Mouse (Mus musculus) kidney, postnatal 25 days (tissue): ENCODE results near the gene Ints1.
"Not testable (repeated sequence)": the region's sequence is repeated elsewhere in the genome, so short reads cannot be mapped to it uniquely, and the experiment has no call there.

Experiments
- DNase-seq, 2 experiments: peaks; one replicate each; pipeline ENCODE4 v3.0.0; 2021; ENCODE audit warnings: mixed read lengths in 2 of 2

Gene Ints1

DNA sequence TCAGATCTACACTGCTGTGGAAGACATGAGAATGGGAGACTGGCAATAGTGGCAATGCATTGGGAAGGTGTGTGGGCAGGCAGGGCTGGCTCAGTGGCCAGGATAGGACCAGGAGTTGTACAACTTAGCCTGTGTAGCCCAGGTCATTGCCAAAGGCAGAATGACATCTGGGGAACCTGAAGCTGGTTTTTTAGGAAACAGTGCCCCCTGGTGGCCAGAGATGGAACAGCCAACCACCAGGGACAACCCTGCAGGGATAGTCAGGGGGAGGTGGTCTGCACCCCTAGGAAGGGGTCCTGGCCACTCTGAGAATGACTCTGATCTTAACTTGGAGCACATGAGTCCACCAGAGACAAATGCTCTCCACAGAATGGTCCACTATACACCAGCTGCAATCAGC lies 24.9 kb downstream of the Ints1 start:
- DNase-seq: peak; percentile 71

DNA sequence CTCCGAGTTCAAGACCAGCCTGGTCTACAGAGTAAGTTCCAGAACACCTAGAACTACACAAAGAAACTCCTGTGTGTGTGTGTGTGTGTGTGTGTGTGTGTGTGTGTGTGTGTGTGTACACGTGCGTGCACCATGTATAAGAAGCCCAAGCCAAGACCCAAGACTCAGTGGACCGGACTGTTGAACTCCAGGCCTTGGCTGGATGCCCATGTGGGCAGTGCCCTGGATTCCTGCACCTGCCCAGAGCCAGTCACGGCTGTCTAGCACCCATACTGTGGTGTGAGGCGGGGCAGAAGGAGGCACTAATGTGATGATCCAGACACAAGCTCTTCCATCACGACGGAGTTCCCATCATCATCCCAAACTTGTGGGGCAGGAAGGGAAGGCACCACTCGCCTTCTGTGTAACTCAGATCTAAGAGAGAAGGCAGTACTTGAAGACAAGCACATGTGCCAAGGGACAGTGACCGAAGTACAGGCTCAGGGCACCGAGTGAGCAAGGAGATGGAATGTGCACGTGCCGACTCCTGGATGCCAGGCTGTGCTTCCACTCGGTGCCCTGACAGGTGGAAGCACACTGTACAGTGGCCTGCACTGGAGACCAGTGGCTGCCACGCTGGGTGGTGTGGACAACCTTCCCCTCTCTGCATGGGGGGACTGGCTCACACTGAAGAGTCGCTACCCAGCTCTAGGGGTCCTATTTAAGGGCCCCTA lies 25.9 kb downstream of the Ints1 start:
- peak; percentile 84 to 93 for DNase-seq

DNA sequence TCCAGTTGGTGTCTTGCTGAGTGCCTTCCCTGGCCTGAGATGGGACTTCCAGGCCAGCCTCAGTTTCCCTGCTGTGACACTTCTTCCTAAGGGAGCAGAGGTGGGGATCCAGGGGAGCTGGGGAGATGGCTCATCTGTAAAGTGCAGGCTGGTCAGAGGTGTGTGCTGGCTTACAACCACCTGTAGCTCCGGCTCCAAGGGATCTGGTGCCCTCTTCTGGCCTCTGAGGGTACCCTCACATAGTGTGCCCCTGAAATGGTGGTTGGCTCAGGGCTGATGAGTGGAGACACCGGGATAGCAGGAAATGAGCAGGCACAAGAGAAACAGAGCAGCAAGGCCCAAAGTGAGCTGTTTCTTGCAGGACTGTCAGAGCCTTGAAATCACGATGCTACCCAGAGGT lies 29.7 kb downstream of the Ints1 start:
- DNase-seq: peak; percentile 82 to 84

DNA sequence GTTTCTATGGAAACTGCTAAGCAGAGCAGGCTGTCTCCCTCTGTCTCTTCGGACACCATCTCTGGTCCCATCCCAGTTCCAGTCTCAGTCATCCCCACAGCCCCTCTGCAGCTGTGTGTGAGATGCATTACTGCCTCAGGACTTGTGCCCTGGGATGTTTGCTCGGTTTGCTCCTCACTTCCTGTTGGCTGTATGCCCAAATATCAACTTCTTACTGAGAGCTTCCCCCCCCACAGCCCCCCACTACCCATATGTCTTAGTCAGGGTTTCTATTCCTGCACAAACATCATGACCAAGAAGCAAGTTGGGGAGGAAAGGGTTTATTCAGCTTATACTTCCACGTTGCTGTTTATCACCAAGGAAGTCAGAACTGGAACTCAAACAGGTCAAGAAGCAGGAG lies 32.8 kb downstream of the Ints1 start:
- DNase-seq: not testable (repeated sequence)

DNA sequence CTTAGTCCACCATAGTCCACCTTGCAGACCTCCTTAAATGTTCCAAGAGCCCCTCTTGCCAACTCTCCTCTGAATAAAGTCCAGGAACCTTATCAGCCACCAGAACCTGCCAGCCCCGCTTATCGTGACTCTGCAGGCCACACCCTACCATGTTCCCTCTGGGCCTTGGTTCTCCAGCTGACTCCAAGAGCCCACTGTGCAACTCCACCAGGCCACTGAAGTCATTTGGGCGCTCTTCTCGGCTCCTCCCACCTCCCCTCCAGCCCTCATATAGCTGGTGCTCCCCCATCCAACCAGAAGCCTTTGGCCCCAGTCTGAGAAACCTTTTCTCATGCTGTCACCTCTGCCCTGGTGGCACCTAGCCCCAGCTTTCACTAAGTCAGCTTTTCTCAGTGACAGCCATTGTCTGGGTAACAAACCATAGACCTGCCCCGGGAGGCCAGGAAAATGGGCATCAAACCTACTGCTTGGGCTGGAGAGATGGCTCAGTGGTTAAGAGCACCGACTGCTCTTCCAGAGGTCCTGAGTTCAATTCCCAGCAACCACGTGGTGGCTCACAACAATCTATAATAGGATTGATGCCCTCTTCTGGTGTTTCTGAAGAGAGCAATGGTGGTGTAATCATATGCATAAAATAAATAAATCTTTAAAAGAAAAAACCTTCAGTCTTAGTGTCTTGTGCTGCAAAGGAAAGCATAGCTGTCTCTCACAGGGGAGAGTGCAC lies 36.7 kb downstream of the Ints1 start:
- no peak for DNase-seq

DNA sequence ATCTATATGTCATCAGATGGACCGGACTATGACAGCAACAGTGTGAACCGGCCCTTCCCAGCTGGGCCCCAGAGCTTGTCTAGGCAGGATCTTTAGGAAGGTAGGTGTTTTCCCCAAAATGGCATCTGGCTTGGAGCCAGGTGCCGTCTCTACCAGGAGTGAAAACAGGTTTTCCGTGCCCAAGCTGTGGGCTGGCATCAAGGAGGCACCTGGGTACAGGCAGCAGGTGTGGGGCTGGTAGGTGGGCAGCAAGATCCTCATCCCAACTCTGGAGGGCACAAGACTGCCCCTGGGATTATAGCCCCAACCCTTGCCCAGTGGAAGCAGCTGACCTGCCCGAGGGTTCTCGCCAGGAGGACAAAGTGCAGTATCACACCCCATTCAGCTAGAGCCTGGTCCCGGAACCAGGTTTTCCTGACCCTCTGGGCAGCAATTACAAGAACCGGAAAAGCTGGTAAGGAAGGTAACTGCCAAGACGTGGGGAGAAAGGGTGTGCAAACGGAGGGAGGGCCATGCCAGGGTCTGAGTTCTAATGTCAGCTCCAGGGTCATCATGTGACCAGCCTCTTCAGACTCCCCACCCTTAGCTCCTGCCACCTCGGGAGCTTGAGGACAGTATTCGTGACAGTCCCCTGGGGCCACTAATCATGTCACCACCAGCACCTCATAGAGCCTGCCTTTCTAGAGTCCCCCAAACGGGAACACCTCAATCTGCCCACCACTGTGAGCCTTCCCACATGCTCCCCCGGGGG lies 37.5 kb downstream of the Ints1 start:
- peak; percentile 72 to 90 for DNase-seq

DNA sequence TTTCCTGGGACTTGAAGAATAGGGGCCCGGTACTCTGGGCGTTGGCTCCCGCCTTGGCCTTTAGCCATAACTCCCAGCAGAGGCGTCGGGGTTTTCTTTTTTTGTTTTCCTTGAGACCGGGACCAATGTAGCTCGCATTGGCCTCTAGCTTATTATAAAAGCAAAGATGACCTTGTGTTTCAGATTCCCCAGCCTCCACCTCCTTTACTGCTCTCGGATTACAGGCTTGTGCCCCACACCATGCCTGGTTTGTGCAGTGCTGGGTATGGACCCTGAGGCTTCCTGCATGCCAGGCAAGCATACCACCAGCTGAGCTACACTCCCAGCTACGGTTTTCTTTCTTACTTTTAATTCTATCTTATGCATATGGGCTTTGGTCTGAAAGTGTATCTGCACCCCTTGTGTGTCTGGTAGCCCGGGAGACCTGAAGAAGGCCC lies 39.0 kb downstream of the Ints1 start:
- DNase-seq: no peak

DNA sequence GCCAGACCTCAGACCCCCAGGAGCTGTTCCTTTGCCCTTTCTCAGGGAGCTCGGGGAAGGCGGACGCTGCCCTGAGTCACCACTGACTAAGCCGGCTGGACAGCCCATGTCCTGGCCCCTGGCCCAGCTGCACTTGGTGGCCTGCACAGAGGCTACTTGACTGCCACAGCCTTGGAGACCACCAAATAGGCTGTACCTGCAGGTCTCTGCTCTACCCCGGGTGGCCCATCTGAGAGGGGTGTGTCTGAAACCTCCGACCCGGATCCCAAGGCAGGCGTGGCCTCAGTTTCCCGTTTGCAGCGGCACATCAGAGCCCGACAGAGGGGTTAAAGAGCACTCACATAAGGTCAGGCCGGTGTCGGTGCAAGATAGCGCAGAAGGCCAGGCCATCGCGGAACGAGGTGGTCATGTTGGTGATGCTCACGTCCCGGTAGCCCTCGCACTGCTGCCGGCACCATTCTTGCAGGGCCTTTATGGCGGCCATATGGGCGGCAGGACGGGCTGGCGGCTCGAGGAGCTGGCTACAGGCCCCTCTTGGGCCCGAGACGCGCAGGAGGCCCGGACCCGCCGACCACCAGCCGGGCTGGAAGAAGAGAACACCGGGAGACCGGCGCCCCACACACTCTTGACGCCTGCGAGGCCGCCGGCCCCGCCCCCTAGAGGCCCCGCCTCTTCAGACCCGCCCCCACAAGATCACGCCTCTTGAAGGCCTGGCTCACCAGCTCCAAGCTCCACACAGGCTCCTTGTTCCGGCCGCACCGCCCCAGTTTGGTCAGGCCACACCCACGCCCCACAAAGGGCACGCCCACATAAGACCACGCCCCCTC lies 39.6 kb downstream of the Ints1 start, which contains the start of gene Micall2:
Micall2 (minus strand) TSS at position 660 of the 827 bp plus-strand sequence.
- DNase-seq: peak; percentile 97 to 98

DNA sequence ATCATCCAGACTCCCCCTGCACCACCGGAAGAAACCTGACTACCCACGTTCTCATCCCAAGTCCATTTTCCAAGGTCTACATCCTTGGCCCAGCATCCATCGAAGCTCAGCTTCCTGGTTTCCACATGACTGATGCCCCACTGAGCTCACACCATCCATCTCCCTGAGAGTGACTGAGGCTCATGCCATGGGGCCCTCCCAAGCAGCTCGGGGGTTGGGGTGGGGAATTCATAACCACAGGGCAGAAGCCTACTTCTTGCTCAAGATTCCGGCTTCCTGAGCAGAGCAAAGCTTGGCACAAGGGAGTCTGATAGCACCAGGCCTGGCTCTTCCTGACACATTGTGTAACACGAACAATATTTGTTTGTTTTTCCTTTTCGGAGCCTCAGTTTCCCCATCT lies 40.7 kb downstream of the Ints1 start:
- DNase-seq: peak in 1 of 2 experiments; percentile 28

DNA sequence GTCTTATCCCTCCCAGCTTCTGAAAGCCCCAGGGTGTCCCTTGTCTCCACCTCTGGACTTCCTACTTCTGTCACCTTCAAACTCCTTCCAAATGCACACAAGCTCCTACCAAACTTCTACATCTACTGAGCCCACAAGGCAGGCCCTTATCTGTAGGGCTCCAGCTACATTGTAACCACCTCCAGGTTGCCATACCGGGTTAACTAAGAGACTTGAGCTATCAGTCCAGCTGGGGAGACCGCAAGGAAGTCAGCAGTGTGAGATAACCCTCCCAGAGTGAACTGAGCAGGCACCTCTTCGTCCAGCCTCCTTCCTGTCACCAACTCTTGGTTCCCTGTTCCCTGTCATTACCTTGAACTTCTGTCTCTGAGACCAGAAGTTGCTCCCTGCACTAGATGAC lies 41.5 kb downstream of the Ints1 start:
- no peak for DNase-seq

DNA sequence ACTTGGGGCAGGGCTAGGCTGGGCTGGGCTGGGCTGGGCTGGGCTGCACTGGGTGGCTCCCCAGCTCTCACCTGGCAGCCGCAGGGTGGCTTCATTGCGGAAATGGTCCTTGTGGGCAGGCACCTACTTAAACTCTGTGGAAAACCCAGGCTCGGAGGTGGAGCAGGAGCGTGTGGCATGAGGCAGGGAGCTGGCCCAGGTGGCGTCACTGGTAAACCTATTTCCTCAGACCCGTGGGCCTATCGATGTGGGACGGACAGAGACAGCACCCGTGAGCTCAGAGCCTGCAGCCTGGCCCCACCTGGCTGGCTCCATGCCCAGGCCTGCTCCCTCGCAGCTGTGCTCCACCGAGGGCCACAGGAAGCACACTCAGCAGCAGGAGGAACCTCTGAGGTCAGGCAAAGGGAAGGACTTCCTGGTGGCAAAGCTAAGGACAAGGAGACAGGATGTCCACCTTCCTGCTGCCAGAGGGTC lies 42.8 kb downstream of the Ints1 start:
- DNase-seq: peak; percentile 75 to 89

DNA sequence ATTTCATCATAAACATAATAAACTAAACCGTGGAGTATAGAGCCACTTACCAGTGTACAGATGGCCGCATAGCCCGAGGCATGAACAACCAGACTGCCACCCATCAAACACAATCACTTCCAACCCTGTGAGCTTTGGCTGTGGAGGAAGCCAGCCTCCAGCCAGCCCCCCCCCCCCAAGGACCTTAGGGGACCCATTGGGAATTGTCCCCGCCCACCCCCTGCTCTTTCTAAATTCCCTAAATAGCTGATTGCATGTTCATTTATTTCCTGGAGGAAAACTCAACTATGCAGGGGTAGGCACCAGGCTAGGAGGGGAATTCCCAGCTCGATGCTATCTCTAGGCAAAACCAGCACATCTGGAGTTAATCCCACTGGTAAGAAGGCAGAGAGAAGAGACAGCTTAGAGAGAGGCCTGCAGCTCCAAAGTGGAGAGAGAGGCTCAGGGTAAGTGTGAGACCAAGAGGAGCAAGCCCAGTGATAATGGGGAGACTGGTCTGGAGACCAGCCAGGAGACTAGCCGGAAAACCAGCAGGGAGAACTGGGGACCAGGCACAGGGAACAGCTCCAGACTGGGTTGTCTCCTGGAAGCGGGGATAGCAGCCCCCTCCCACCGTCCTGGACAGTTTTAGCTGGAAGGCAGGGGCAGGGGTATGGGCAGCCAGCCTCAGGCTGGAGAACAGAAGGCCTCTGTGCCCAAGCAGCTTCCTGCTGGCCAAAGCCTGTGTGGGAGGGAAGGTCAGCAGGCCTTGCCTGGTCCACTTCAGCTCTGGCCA lies 44.6 kb downstream of the Ints1 start:
- peak; percentile 49 for DNase-seq

DNA sequence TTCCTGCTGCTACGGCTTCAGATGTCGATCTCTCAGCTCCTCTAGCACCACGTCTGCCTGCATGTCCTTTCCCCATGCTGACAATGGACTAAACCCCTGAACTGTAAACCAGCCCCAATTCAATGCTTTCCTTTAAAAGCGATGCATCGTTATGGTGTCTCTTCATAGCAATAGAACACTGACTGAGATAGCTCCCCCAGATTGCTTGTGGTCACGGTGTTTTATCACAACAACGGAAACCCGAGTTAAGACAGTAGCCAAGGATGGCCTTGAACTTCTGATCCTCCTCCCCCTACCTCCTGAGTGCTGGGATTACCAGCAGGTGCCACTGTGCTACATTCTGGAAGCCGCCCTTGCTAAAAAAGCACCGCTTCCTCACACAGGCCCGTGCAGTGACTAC lies 48.2 kb downstream of the Ints1 start:
- no peak for DNase-seq

DNA sequence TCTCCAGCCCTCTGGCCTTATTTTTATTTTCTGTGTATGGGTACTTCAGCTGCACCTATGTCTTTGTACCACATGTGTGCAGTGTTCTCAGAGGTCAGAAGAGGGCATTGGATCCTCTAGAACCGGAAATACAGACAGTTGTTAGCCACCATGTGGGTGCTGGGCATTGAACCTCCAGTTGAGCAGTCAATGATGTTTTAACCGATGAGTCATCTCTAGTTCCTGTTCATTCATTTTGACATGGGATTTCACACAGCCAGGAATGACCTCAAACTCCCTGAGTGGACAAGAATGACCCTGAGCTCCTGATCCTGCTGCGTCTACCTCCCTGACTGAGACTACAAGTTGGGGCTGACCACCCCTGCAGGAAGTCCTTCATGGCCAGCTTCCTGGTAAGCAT lies 49.3 kb downstream of the Ints1 start:
- no peak for DNase-seq

DNA sequence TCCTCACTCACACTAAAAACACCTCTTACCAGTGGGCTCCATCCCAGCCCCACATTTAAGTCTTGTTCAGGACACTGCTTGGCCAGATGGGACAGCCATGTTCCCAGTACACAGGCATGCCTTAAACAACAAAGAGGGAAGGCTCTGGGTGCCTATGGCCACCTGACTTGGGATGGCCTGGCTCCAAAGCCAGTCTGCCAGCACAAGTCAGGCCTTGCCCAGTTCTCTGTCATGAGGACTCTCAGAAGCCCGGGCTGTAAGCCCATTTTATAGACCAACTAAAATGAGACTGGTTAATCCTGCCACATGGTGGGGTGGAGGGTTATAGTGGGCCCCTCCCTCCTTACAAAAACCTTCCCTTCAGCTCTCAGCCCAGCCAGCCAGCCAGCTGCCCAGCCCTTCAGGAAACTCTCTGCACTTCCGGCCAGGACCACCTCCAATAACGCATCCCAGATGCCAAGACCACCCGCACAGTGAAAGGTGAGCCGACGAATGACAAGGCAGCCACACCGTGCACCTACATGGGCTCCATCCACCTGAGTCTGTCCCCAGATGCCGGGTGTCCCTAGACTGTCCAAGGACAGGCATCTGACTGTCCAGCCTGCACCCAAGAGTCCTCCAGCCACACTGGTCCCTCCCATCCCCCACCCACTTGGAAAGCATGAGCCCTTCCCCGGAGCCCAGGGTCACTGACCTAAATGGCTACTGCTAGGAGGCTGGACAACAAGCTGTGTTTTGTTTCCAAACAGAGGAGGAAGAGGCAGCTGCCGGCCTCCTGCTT lies 50.9 kb downstream of the Ints1 start:
- DNase-seq: peak; percentile 65 to 67

DNA sequence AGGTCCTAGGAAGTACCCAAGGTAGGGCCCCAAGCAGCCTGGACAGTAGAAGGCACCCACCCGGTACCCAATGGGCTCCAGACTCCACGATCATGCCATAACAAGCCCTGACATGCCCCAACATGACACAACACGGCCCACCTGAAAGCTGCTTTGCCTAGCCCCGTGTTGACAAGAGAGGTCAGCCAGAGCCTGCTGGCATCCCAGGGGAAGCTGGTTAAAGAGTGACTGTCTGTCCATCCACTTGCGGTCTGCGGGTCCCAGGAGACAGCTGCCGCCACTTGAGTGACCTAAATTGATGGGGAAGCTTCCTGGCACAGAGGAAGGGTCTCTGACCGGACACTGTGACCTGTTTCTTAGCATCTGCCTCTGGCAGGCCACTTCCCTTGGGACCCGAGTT lies 52.4 kb downstream of the Ints1 start:
- DNase-seq: peak; percentile 60 to 68

DNA sequence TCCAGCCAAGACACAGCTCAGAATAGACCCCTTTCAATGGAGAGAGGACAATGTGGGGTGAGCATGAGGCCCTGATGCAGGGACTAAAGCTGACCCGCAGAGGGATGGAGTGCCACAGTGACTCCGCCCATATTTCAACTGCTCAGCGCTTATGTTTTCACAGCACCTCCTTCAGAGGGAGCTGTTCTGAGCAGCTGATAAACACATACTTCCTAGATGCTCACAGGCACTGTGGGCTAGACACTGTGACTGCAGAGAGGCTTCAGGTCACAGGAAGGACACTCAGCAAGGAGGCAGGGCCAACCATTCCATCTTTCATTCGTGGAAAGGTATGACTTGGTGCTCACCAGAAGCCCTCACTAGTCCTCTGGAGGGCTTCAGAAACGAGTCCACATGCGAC lies 52.8 kb downstream of the Ints1 start:
- peak in 1 of 2 experiments; percentile 34 for DNase-seq

DNA sequence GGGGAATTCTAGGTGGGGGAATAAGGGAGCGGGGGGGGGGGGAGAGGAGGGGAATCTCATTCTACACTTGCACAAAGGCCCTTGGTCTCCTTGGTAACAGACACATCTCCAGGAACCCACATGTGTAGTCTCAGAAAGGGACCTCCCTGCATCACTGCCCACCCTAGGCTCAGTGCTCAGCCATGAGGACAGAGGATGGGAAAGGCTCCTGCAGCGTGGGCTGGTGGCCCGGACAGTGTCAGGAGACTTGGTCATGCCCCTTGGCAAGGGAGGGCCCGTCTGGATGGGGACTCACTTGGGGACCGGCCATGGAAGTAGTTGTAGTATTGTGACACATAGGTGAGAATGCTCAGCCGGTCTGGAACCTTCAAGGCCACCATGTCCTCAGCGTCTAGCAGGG lies 56.5 kb downstream of the Ints1 start:
- peak in 1 of 2 experiments; percentile 29 for DNase-seq

DNA sequence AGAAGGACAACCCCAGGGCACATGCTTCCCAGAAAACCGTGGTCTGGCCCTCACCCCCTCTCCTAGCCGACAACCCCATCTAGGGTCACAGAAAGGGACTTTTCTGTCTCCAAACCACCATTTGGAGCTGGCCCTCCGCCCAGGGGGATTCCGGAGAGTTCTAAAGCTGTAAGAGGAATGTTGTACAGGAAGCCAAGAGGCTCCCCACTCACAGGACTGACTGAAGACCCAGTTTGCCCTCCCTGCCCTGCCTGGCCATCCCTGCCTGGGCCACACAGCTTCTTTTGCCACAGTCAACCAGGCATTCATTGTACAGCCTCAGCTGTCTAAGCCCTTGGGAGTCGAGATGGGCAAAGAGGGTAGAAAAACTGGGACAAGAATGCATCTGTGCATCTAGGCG lies 56.9 kb downstream of the Ints1 start:
- DNase-seq: peak; percentile 62 to 68

DNA sequence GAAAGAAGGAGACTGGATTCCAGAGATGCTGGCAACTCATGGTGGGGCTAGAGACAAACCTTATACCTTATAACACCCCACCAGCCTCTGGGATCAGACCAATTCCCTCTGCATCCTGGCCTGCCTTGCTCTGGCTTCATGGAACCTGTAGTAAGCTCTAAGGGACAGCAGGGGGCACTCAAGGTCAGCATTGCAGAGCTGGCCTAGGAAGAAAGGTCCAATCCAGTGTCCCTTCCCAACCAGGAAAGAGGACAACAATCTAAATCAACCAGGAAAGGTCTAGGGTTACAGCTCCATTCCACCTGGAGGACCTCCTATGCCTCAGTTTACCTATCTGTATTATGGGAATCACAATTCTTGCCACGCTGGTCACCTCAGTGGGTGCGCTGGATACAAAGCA lies 57.8 kb downstream of the Ints1 start:
- DNase-seq: peak; percentile 74 to 80

DNA sequence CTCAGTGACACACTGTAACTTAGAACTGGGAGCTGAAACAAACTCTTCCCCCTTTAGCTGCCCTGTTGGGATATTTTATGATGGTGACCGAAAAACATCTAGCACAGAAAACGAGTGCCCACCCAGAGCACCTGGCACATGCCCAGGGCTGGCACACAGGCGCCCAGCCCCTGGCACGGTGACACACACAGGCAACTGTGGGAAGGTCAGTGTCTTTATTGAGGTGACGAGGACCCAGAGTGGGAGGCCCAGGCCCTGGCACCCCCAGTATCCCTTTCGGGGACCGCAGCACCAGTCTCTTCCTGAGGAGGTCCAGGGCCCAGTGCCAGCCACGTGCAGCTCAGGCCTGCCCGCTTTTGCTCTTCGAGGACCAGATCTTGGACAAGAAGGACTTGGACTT lies 69.0 kb downstream of the Ints1 start:
- DNase-seq: no peak
